Mouse (Mus musculus) gastrocnemius, postnatal 25 days (tissue): ENCODE data around the gene Oaz2. TPM values are rescaled to one million over a fixed set of nuclear protein-coding genes. Genes with fewer than 3 reads are reported as not detected.

ENCODE experiments used
- DNase-seq: peaks from one replicate; pipeline ENCODE4 v3.0.0; 2022
- long read RNA-seq, 2 experiments: library from polyadenylated mRNA; stranded (forward); transcript quantifications; one replicate each; pipeline ENCODE4 v2.0.0; 2021
- total RNA-seq, 2 experiments: library from RNA; stranded (reverse); gene quantifications; 1 replicate in 1 of 2; 2 replicates in 1 of 2; pipeline ENCODE4 v1.2.3; 2021

Gene Oaz2
- total RNA-seq = 100 to 1,000 TPM; 231 to 232 TPM
- long read RNA-seq, experiment 1, partial matches to known transcripts = 38 of 476 reads
- long read RNA-seq, experiment 1, other reads (novel, unspliced or antisense) = 438 of 476 reads
- long read RNA-seq, experiment 2, partial matches to known transcripts = 28 of 615 reads
- long read RNA-seq, experiment 2, other reads (novel, unspliced or antisense) = 587 of 615 reads

DNA sequence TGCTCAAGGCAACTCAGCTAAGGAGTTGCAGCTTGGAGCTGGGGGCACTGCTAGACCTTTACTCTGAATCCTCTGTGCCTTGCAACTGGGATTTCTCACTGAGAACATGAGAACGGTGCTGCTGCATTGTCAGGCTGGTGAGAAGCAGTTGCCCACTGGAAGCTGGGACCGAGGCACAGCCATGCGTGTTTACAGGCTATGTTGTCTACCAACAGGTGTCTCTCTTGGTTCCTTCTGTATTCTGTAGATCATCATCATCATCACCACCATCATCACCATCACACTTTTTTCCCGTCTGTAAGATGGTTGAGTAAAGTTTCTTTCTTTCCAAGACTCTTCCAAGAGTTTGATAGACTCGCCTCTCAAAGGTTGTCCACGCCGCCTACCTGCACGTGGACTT, at the start of gene Oaz2:
Gene Oaz2 (plus strand): TSS at position 301 of the 400 bp plus-strand sequence.
- DNase-seq = no peak

GRCm38 (mm10) chr9:65619311-65619710, 48.5 kb upstream of the Oaz2 start:
- no peak for DNase-seq

DNA sequence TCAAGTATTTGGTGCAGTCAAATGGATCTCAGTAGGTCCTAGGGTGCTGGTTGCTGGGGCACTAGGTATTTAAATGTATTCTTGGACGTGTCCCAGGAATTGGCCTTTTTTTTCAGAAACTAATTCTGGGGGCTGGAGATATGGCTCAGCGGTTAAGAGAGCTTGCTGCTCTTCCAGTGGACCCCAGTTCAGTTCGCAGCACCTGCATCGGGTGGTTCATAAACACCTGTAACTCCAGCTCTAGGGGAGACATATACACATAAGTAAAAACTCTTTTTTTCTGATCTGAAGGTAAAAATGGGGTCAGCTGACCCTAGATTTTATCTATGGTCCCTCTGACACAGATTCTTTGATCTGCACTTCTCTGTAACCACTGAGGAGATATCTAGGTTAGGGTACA, 46.6 kb upstream of the Oaz2 start:
- DNase-seq = no peak

GRCm38 (mm10) chr9:65621666-65622065, 46.1 kb upstream of the Oaz2 start:
- no peak for DNase-seq

- no peak for DNase-seq
Observed at GRCm38 (mm10) chr9:65622826-65623225, 45.0 kb upstream of the Oaz2 start.

- DNase-seq = no peak
Observed at GRCm38 (mm10) chr9:65624266-65624665, 43.5 kb upstream of the Oaz2 start.

GRCm38 (mm10) chr9:65629025-65629766, 38.6 kb upstream of the Oaz2 start, which contains the start of gene Rbpms2:
Gene Rbpms2, plus strand, starts transcription at chr9:65629648.
- no peak for DNase-seq

DNA sequence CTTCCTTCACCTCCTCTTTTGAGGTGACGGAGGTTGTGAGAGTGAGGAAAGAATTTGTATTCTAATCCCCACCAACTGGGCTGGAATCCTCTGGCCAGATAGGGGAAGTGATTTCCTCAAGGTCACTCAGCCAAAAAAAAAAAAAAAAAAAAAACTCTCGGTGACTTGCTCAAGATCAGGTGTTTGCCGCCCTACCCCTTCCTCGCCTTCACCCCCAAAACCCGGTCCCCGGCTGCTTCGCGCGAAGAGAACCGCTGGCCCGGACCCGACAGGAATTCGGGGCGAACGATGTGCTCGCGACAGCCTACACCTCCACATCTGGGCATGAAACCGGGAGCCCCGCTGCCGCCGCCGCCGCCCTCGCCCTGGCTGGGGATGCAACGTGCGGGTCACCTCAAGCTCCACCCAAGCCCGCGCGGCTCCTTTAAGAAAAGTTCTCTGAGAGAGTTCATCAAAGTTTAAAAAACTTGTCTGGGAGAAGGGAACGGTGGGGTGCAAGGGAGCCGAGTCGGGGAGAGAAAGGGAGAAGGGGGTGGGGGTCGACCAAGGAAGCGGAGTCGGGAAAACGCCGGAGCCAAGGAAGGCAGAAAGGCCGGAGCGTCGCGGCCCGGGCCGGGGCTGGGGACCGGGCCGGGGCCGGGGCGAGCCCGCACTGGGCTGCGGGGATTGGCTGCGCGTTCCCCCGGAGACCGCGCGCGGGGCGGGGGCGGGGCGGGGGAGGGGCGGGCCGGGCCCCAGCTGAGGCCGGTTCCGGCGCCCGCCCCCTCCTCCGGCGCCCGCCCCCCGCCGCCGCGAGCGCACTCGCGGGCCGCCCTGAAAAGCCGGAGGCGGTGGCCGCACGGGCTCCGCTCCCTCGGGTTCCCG, 37.8 kb upstream of the Oaz2 start:
- DNase-seq = peak; percentile 71

DNA sequence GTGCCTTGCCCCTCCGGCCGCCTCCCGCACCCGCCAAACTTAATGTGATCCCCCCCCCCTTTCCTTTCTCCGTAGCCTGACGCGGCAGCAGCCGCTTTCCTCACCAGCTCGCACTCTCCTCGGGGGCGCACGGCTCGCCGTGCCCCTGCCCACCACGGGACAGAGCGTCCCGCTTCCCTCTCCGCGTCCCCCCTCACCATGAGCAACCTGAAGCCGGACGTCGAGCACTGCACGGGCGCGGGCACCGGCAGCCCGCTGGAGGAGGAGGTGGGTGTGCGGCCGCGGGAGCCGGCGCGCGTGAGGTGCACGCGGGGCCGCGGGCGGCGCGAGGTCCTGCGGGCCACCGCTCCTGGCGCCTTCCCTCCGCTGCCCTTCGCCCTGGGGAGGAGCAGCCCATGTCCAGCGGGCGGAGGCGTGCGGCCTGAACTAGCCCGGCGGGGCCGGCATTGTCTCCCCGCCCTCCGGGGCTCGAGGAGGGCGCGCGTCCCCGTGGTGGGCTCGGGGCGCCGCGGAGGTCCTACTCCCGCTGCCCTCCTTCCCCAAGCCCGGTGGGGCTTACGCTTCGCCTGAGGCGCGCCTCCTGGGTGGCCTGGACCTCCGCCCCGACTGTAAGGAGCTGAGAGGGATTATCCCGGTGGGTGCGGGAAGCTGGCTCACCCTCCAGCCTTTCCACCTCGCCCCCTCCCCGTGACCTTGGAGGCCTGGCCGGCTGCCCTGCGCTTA, 37.0 kb upstream of the Oaz2 start:
- peak; percentile 18 for DNase-seq

- no peak for DNase-seq
Observed at GRCm38 (mm10) chr9:65631354-65632021, 36.3 kb upstream of the Oaz2 start.

GRCm38 (mm10) chr9:65635766-65636165, 32.0 kb upstream of the Oaz2 start:
- DNase-seq = no peak

GRCm38 (mm10) chr9:65636926-65637325, 30.9 kb upstream of the Oaz2 start:
- no peak for DNase-seq

- DNase-seq = no peak
Observed at GRCm38 (mm10) chr9:65639065-65639464, 28.7 kb upstream of the Oaz2 start.

- DNase-seq = no peak
Observed at GRCm38 (mm10) chr9:65640838-65641410, 26.9 kb upstream of the Oaz2 start.

- DNase-seq = no peak
Observed at GRCm38 (mm10) chr9:65641446-65642052, 26.3 kb upstream of the Oaz2 start.

DNA sequence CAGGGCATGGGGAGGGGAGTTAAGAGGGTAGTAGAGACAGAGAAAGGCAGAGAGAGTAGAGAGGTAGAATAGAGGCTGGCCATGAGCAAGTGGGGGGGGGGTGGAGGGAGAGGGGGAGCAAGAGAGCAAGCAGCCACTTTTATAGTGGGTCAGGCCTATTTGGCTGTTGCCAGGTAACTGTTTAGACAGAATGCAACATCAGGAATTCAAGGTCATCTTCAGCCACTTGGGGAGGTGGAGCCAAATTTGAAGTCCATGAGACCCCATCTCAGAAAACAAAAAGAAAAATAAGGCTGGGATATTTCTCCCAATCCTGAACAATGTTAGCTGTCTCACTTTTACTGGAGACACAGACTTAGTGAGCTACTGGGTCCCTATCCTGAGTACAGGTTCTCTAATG, 25.3 kb upstream of the Oaz2 start:
- DNase-seq = no peak

GRCm38 (mm10) chr9:65644960-65645359, 22.8 kb upstream of the Oaz2 start:
- no peak for DNase-seq

DNA sequence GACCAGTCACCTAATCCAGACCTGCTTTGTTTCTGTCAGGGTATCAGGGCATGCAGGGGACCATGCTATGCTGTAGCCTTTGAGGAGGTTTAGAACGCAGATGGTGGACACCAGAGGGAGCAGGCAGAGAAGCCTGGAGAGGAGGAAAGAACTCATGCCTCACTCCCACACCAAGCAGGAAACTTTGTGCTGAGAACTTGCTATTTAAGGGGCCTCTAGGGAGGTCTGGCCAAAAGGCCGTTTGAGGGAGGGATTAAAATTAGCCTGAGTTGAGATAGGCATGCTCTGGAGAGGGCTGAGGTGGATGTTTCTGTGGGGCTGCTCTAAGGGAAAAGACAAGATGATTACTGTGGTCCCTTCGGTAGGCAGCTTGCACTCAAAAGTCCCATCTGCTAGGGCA, 21.8 kb upstream of the Oaz2 start:
- DNase-seq = no peak

GRCm38 (mm10) chr9:65646782-65647181, 21.0 kb upstream of the Oaz2 start:
- no peak for DNase-seq

GRCm38 (mm10) chr9:65648730-65649129, 19.1 kb upstream of the Oaz2 start:
- DNase-seq = no peak

- DNase-seq = no peak
Observed at GRCm38 (mm10) chr9:65649997-65650396, 17.8 kb upstream of the Oaz2 start.
